ENCODE assay signal across 27 mouse cellular contexts in genomic region chr5:74877595-74877994, GRCm38 (mm10).
A peak's percentile ranks its signal among the peaks of the same experiment; 100 is the strongest.
DNase-seq lines count a peak whose midpoint lies in the region; ATAC-seq and TF ChIP-seq lines count a peak whose summit lies in the region.
"Had no signal": no experiment of that assay in that cellular context is flagged by ENCODE, and none has a peak within 500 bp of the region (broad histone marks: within the 10 kb centered on the region; RNA-seq: fewer than 3 reads in every experiment).

No protein-coding gene starts in this region.

- no peak overlapping the region for H3K4me3 ChIP-seq in hindbrain, embryonic 10.5 days
- no peak overlapping the region for H3K4me3 ChIP-seq in hindbrain, postnatal 0 days (ENCODE audit: low read length)
- H3K4me3 ChIP-seq in embryonic facial prominence, embryonic 13.5 days = no peak overlapping the region
- H3K4me3 ChIP-seq in stomach, embryonic 16.5 days (replicated peaks; ENCODE audit: low read length) = no peak overlapping the region
- H3K4me3 ChIP-seq: forebrain, embryonic 12.5 days; heart, embryonic 12.5 days; hindbrain, embryonic 13.5 days; left cerebral cortex, adult 2 months; liver, embryonic 13.5 days; neural tube, embryonic 15.5 days; stomach, embryonic 15.5 days had no signal

- H3K9me3 ChIP-seq in hindbrain, embryonic 10.5 days = no peaks in the 10 kb centered on the region
- no peaks in the 10 kb centered on the region for H3K9me3 ChIP-seq in hindbrain, postnatal 0 days (ENCODE audit: low read length)
- no peaks in the 10 kb centered on the region for H3K9me3 ChIP-seq in embryonic facial prominence, embryonic 13.5 days
- no peaks in the 10 kb centered on the region for H3K9me3 ChIP-seq in stomach, embryonic 16.5 days (replicated peaks; ENCODE audit: control insufficient read depth, low read length)
- H3K9me3 ChIP-seq: forebrain, embryonic 12.5 days; heart, embryonic 12.5 days; hindbrain, embryonic 13.5 days; liver, embryonic 13.5 days; neural tube, embryonic 15.5 days; stomach, embryonic 15.5 days had no signal

- no peak overlapping the region for H3K9ac ChIP-seq in hindbrain, postnatal 0 days (replicated peaks; ENCODE audit: low read length)
- no peak overlapping the region for H3K9ac ChIP-seq in embryonic facial prominence, embryonic 13.5 days
- no peak overlapping the region for H3K9ac ChIP-seq in stomach, embryonic 16.5 days (ENCODE audit: low read length)
- H3K9ac ChIP-seq: forebrain, embryonic 12.5 days; heart, embryonic 12.5 days; hindbrain, embryonic 13.5 days; liver, embryonic 13.5 days; neural tube, embryonic 15.5 days; stomach, embryonic 15.5 days had no signal

- H3K36me3 ChIP-seq in hindbrain, embryonic 10.5 days = no peaks in the 10 kb centered on the region
- no peaks in the 10 kb centered on the region for H3K36me3 ChIP-seq in hindbrain, postnatal 0 days (ENCODE audit: insufficient read depth, low read length)
- H3K36me3 ChIP-seq in embryonic facial prominence, embryonic 13.5 days = no peaks in the 10 kb centered on the region
- H3K36me3 ChIP-seq in stomach, embryonic 16.5 days (ENCODE audit: control insufficient read depth, insufficient read depth, low read length) = no peaks in the 10 kb centered on the region
- H3K36me3 ChIP-seq: forebrain, embryonic 12.5 days; heart, embryonic 12.5 days; hindbrain, embryonic 13.5 days; liver, embryonic 13.5 days; neural tube, embryonic 15.5 days; stomach, embryonic 15.5 days had no signal

- no peak for ATAC-seq in hindbrain, postnatal 0 days
- ATAC-seq in embryonic facial prominence, embryonic 13.5 days (ENCODE audit: insufficient number of reproducible peaks, insufficient read depth, low FRiP score, low TSS enrichment, low read depth) = no peak
- peak; percentile 58; the same call in 1 of the 2 replicates for ATAC-seq in stomach, embryonic 16.5 days (ENCODE audit: insufficient read depth, low FRiP score)
- ATAC-seq: inflammation-experienced regulatory T-cells, adult 6 months had no signal

- H3K4me1 ChIP-seq in hindbrain, embryonic 10.5 days (replicated peaks) = peaks cover 25% of the 10 kb centered on the region
- H3K4me1 ChIP-seq in hindbrain, postnatal 0 days (ENCODE audit: insufficient read depth, low read length) = no peaks in the 10 kb centered on the region
- peaks cover 25% of the 10 kb centered on the region for H3K4me1 ChIP-seq in embryonic facial prominence, embryonic 13.5 days
- peaks cover 17% of the 10 kb centered on the region for H3K4me1 ChIP-seq in stomach, embryonic 16.5 days (ENCODE audit: control insufficient read depth, insufficient read depth, low read length)
- H3K4me1 ChIP-seq: liver, embryonic 13.5 days had no signal

- DNase-seq in hindbrain, embryonic 10.5 days (ENCODE audit: low spot score) = no peak
- DNase-seq in hindbrain, postnatal 0 days (ENCODE audit: low spot score) = no peak
- peak; percentile 52 for DNase-seq in lung, postnatal 10 days
- no peak for DNase-seq in lung, adult 18-20 months
- DNase-seq in adrenal gland, adult 18-20 months (ENCODE audit: low spot score in 2 of 2) = no peak
- DNase-seq: adrenal gland, postnatal 10 days; cerebellum, adult 8-10 months; cerebellum, postnatal 36 days; embryo, embryonic 11 days; gastrocnemius, postnatal 10 days; heart, postnatal 10 days; kidney, postnatal 4 days; liver, embryonic 13.5 days; right cerebral cortex, adult 18-20 months; right cerebral cortex, postnatal 4 days; thymus, adult 2 months; thymus, postnatal 4 days had no signal

- 65% methylated on average over 5 of the region's 5 CpGs for WGBS in hindbrain, embryonic 10.5 days
- WGBS in hindbrain, postnatal 0 days = 32% methylated on average over 5 of the region's 5 CpGs
- 44% methylated on average over 5 of the region's 5 CpGs for WGBS in embryonic facial prominence, embryonic 13.5 days
- WGBS in stomach, embryonic 16.5 days = 32% methylated on average over 5 of the region's 5 CpGs

- H3K27me3 ChIP-seq in hindbrain, embryonic 10.5 days (ENCODE audit: insufficient read depth, poor library complexity, severe bottlenecking) = 0 out of 2 replicates have a peak, but pooled peaks cover 9% of the 10 kb centered on the region
- no peaks in the 10 kb centered on the region for H3K27me3 ChIP-seq in hindbrain, postnatal 0 days (ENCODE audit: insufficient read depth, low read length)
- H3K27me3 ChIP-seq in embryonic facial prominence, embryonic 13.5 days = no peaks in the 10 kb centered on the region
- no peaks in the 10 kb centered on the region for H3K27me3 ChIP-seq in stomach, embryonic 16.5 days (ENCODE audit: control insufficient read depth, insufficient read depth, low read length)
- H3K27me3 ChIP-seq: forebrain, embryonic 12.5 days; liver, embryonic 13.5 days; neural tube, embryonic 15.5 days; stomach, embryonic 15.5 days had no signal

- no peak overlapping the region for H3K4me2 ChIP-seq in hindbrain, postnatal 0 days (ENCODE audit: low read depth, low read length)
- no peak overlapping the region for H3K4me2 ChIP-seq in embryonic facial prominence, embryonic 13.5 days
- no peak overlapping the region for H3K4me2 ChIP-seq in stomach, embryonic 16.5 days (ENCODE audit: low read depth, low read length)
- H3K4me2 ChIP-seq: forebrain, embryonic 12.5 days; heart, embryonic 12.5 days; hindbrain, embryonic 13.5 days; liver, embryonic 13.5 days; midbrain, embryonic 11.5 days; neural tube, embryonic 15.5 days; stomach, embryonic 15.5 days had no signal

- TF ChIP-seq CTCF in hindbrain, postnatal 0 days (IDR thresholded peaks at IDR 0.05; ENCODE audit: low read depth) = no peak

- H3K27ac ChIP-seq in hindbrain, embryonic 10.5 days = 0 out of 2 replicates have a peak overlapping the region, but pooled peaks have one; percentile 29
- H3K27ac ChIP-seq in hindbrain, postnatal 0 days = no peak overlapping the region
- H3K27ac ChIP-seq in embryonic facial prominence, embryonic 13.5 days = 0 out of 2 replicates have a peak overlapping the region, but pooled peaks have one; percentile 18
- H3K27ac ChIP-seq in stomach, embryonic 16.5 days (ENCODE audit: low read length) = 0 out of 2 replicates have a peak overlapping the region, but pooled peaks have one; percentile 4
- H3K27ac ChIP-seq: forebrain, embryonic 12.5 days; hindbrain, embryonic 13.5 days; left cerebral cortex, adult 2 months; liver, embryonic 13.5 days; neural tube, embryonic 15.5 days; stomach, embryonic 15.5 days had no signal
